Mouse (Mus musculus): ENCODE results near the gene Slc28a1.
"Not testable (repeated sequence)": the region's sequence is repeated elsewhere in the genome, so short reads cannot be mapped to it uniquely, and the experiment has no call there.

Slc28a1 gene

GRCm38 (mm10) chr7:81125215-81126175 lies 10.9 kb downstream of the Slc28a1 start:
- DNase-seq, result no peak

GRCm38 (mm10) chr7:81131864-81132263 lies 17.3 kb downstream of the Slc28a1 start:
- DNase-seq, result no peak

DNA sequence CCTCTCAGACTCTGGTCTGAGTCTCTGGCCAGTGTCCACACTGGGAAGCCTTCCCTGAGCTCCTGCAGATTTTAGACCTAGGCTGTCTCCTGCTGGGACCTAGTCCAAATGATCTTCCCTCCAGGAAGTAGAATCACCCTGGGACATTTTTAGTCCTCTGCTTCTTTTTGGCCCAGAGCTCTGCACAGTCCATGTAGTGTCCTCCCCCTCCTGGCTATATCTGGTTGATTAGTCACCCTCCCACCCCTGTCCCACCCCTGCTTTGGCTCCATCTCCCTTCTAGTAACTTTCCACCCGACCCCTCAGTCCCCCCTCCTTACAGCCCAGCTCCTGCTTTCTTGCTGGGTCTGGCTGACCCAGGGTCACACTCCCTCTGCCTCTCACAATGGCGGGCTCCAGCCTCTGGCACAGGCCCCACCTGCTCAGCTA lies 18.3 kb downstream of the Slc28a1 start:
- no peak for DNase-seq

DNA sequence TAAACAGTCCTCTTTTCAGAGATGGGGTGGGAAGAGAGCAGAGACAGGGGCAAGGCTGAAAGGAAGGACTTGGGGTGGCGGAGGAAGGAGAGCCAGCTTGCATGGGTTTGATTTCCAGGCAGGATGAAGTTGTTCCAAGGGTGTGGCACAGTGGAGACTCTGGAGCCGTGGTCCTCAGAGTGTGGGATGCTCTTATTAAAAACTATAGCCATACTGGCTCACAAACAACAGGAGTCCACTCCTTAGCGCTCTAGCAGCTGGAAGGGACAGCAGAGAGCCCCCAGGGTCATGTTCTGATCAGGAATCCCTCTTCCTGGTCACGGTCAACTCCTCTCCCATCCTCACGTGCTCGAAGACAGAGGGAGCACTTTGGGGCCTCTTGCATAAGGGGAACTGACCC lies 18.8 kb downstream of the Slc28a1 start:
- DNase-seq, result no peak

DNA sequence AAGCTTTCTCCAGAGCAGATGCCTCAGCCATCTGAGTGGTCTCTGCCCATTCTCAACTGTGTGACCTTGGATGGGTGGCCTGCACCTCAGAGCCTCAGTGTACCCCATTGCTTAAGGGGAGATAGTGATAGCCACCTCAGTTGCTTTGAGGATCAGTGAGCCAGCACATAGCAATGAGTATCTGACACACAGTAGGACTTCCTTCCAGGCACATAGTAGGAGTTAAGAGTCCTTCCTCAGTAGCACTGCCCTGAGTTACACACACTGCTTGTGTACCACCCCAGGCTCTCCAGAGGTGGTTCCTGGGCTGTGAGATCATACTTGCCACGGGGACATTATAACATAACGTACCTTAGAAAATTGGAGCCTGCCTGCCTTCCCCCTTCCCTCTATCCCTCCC lies 19.3 kb downstream of the Slc28a1 start:
- DNase-seq, result no peak

DNA sequence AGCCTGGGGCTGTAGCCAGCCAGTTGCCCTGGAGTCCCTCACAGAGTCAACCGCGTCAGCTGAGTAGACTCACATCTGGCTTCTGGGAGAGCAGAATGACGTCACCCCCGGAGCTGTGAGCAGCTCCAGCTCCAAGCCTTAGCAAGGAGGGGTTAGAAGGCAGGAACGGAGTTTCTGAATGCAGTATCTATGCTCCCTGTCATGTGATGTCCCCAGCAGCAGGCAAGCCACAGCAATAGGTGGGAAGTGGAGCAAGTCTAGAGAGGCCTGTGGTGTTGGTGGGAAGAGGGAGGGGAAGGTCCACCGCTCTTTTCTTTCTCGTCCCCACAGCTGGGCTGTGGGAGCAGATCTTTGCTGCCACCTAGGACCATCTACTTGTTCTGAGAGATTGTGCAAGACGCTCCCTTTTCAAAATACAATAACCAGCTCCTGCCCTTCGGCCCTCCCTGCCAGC lies 20.0 kb downstream of the Slc28a1 start:
- DNase-seq, result peak; percentile 63

- DNase-seq, result no peak
Measured at GRCm38 (mm10) chr7:81137292-81137691, 22.7 kb downstream of the Slc28a1 start.

GRCm38 (mm10) chr7:81139100-81139499 lies 24.5 kb downstream of the Slc28a1 start:
- DNase-seq, result no peak

GRCm38 (mm10) chr7:81139671-81140404 lies 25.2 kb downstream of the Slc28a1 start:
- no peak for DNase-seq

- no peak for DNase-seq
Measured at GRCm38 (mm10) chr7:81141541-81141940, 26.9 kb downstream of the Slc28a1 start.

GRCm38 (mm10) chr7:81143056-81143455 lies 28.5 kb downstream of the Slc28a1 start:
- DNase-seq, result not testable (repeated sequence)

DNA sequence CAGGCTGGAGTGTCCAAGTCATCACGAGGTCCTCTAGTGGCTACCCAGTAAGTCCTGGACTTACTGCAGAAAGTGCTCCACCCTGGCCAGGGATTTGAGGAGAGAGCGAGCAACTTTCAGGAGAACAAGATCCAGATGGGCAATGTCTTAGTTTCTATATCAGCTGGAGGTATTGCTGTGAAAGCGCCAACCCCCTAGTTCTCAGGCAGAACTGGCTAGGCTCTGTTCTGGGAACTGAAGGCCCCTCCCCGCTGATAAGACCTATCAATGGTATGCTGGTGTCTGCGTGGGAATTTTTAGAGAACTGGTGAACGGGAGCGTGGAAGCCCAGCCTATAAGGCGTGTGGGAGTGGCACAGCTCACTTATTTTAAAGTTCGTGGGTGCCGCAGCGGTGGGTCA lies 35.2 kb downstream of the Slc28a1 start:
- DNase-seq, result no peak

- DNase-seq, result no peak
Measured at GRCm38 (mm10) chr7:81151216-81151615, 36.6 kb downstream of the Slc28a1 start.

GRCm38 (mm10) chr7:81152306-81152705 lies 37.7 kb downstream of the Slc28a1 start:
- DNase-seq, result no peak

- DNase-seq, result no peak
Measured at GRCm38 (mm10) chr7:81152826-81153225, 38.2 kb downstream of the Slc28a1 start.

DNA sequence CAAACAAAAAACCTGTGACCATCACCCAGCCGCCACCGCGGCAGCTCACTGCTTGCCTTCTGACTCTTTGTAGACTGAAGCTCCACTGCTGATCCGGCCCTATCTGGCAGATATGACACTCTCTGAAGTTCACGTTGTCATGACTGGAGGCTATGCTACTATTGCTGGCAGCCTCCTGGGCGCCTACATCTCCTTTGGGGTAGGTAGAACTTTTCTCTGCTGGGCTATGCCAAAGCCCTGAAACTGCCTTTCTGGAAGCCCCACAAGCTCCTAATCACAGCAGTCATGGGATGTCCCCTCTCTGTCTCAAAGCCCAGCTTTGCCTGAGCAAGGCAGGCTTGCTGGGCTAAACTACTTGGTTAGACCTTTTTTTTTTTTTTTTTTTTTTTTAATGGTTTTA lies 38.7 kb downstream of the Slc28a1 start:
- no peak for DNase-seq

GRCm38 (mm10) chr7:81154244-81154643 lies 39.6 kb downstream of the Slc28a1 start:
- DNase-seq, result not testable (repeated sequence)

- DNase-seq, result peak; percentile 61
Measured at GRCm38 (mm10) chr7:81154960-81155359, 40.4 kb downstream of the Slc28a1 start.

GRCm38 (mm10) chr7:81158933-81159332 lies 44.3 kb downstream of the Slc28a1 start:
- DNase-seq, result no peak

DNA sequence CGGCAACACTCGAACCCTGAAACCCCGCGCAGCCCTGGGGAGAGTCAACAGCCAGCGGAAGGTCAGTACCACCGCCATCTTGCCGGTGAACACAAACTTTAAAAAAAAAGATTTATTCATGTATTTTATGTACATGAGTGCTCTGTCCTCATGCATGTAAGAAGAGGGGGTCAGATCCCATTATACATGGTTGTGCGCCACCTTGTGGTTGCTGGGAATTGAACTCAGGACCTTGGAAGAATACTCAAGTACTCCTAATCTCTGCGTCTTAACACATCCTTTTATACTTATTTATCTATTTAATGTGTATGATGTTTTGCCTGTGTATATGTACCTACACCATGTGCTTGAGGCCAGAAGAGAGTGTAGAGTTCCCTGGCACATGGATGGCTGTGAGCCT lies 47.1 kb downstream of the Slc28a1 start:
- peak; percentile 47 for DNase-seq

DNA sequence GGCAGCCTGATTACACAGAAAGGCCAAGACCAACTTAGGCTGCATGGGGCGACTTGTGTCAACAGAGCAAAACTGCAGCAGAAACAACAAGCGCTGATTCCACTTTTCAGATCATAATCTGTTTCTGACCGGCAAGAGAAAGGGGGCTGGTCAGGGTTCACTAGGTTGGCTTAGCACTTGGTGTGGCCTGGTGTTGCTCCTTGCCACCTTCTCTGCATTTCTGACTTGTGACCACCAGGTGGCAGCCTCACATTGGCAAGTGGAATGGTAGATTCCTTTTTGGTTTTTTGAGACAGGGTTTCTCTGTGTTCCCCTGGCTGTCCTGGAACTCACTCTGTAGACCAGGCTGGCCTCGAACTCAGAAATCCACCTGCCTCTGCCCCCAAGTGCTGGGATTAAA lies 47.7 kb downstream of the Slc28a1 start:
- peak; percentile 77 for DNase-seq

GRCm38 (mm10) chr7:81164411-81164810 lies 49.8 kb downstream of the Slc28a1 start:
- DNase-seq, result no peak

GRCm38 (mm10) chr7:81167124-81167523 lies 52.5 kb downstream of the Slc28a1 start:
- DNase-seq, result peak; percentile 40

- DNase-seq, result no peak
Measured at GRCm38 (mm10) chr7:81169351-81169750, 54.8 kb downstream of the Slc28a1 start.

Measured in thymus, postnatal 14 days (tissue).